Mouse (Mus musculus) megakaryocyte progenitor cell, adult 5-6 weeks (primary cell): Measurements from ENCODE around the gene Maml3. TPM values are rescaled to one million over a fixed set of nuclear protein-coding genes. Genes with fewer than 3 reads are reported as not detected.

ENCODE experiments used
- ATAC-seq: replicated peaks from 2 replicates; pipeline ENCODE4 v1.8.0; 2016; ENCODE audit warnings: mild to moderate bottlenecking, moderate TSS enrichment, inconsistent platforms; ENCODE audit not compliant: poor library complexity
- total RNA-seq, 2 experiments: library from RNA; stranded (forward) in 1 of 2; stranded (reverse) in 1 of 2; fragments of 157-497, 149-512 nt in 1 of 2; fragments of 200-1000 nt in 1 of 2; gene quantifications; 2 replicates each; pipeline versions ENCODE4 v1.2.3 to v1.2.4; 2015 to 2017

Gene Maml3
- total RNA-seq, 2 experiments from 2014 or later = 5.9 to 9.5 TPM

DNA sequence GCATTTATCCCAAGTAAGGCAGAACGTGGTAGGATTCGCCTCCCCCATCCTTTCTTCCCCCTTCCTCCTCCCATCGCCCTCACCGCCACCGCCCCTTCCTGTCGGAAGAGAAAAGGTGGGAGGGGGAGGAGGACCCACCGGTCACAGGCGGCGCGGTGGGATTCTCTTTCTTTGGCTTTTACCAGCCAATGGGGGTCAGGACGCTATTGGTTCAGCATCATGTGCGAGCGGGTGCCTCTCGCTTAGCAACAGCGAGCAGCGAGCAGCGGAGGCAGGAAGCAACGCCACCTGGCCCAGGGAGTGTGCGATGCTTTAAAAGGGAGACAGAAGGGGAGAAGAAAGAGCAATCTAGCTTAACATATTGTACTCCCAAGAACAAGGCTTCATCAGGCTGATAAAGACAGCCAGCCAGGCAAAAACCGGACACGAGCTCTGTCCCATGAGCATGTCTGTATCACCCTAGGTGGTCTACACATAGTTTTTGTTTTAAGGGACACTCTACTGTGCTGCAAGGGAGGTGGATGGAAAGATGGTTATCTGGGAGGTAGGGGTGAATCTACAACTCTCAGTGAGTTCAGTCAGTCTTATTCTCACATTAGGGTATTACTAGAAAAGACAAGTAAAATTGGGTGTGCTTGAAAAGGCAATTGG is 97.1 kb downstream of the Maml3 start:
- peak; percentile 73 for ATAC-seq

DNA sequence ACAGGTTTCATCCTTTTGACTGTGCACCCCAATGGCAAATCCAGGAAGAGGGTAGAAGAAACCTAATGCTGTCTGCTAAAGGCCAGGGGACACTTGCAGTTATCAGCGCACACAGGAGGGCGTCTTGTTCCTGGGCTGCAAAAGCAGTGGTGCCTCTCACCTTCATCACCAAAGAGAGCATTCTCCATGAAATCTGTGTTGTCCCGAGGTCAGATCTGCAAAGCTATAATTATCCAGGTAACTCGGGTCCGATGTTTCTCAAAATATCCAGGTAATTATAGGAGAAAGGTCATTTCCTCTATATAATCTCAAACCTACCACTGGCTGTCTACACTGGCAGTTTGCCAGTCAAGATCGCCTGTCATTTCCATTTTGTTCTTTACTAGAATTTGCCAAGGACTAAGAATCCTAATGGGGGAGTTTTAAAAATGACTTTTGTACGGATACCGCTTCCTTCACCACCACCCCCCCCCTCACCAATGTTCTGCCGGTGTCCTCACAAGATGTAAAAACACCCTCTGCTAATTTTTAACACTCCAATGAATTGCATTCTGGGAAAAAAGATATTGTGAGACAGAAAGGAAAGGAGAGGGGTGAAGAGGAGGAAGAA is 98.0 kb downstream of the Maml3 start:
- ATAC-seq = no peak

GRCm38 (mm10) chr3:52003663-52004062 is 101.2 kb downstream of the Maml3 start:
- no peak for ATAC-seq

DNA sequence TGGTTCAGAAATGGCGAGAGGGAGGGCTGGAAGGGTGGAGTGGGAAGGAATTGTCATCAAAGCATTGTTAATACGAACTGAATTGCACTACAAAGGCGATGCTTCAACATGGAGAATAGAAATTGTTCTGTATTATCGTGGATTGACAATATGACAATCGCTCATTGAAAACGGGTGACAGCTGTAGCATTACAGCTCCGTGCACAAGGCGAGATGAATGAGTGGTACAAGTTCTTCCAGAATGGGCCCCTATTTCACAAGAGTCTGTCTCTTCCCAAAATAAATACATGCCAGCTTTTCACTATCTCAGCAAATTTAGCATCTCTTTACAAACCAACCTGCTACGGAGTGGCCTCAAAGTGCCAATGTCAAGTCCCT is 103.4 kb downstream of the Maml3 start:
- ATAC-seq = no peak

DNA sequence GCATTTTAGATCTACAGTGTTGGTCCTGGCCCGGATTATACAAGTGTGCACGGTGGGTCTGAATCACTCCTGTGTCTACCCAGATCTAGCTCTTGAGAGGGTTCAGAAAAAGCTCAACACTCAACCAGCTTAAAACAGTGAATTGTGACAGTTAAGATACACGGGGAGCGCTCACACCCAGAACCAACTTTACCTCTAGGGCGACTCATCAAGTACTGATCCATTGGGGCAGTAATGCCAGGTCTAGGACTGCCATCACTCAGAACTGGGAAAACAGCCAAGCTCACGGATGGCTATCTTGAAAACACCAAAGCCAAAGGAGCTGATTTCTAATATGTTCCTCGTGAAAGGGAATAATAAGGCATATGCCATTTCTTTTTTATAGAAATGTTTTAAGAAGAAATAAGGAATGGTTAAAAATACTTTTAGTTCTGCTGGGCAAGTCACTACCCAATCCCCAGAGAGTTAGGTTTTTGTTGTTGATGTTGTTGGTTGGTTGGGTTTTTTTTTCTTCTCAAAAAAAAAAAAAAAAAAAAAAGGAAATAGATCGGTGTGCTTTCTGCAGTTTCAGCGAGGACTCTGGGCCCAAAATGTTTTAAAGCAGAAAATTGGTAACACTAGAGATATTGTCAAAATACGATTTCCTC is 103.9 kb downstream of the Maml3 start:
- no peak for ATAC-seq

GRCm38 (mm10) chr3:51999671-52000437 is 105.0 kb downstream of the Maml3 start:
- ATAC-seq = peak; percentile 94

GRCm38 (mm10) chr3:51998511-51999399 is 106.1 kb downstream of the Maml3 start:
- peak; percentile 33 for ATAC-seq

GRCm38 (mm10) chr3:51997616-51998015 is 107.3 kb downstream of the Maml3 start:
- ATAC-seq = no peak

- ATAC-seq = no peak
These were observed 118.4 kb downstream of the Maml3 start for GRCm38 (mm10) chr3:51986507-51986906.

GRCm38 (mm10) chr3:51981496-51981895 is 123.4 kb downstream of the Maml3 start:
- peak; percentile 89 for ATAC-seq

DNA sequence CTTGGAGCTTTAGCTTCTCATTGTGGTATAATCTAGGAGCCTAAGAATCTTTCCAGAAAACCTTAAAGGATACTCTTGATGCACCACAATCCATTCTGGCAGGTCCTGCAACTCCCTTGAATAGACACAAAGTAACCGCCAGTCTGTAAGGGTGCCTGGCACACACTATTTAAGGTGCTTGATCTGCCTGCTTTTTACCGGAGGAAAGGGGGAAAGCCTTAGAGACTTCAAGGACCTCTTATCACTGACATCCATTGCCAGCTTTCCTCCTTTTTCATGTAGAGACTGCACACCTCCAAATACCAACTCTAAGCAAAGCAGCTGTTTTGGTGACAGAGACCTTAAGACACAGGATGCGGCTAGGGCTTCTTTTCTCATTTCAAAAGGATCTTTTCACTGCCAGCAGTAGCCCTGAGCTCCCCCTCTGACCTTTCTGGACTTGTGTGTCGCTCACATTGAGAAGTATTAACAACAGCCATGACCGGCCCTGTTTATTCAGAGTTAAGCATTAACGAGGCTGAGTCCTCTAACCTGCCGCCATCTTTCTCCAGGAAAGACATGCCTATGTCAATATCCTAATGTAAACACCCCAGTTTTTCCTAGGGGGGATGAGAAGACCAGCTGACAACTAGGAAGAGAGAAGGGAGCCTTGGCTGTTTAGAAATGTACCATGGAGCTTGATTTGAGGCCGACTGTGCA is 127.1 kb downstream of the Maml3 start:
- no peak for ATAC-seq

GRCm38 (mm10) chr3:51974601-51975000 is 130.3 kb downstream of the Maml3 start:
- ATAC-seq = no peak

DNA sequence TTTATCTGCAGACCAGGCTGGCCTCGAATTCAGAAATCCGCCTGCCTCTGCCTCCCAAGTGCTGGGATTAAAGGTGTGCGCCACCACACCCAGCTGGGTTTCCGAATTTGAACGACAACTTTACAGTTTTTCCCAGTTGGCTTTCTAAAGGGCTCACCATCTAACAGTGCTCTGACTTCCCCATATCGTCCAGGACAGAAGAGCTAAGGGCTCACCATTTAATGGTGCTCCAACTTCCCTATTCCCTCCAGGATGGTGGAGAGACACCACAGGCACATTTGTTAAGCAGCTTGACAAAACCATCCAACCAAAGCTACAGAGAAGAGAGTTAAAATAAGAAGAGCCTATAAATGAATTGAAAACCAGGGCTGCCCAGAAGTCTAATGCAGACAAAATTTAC is 130.7 kb downstream of the Maml3 start:
- peak; percentile 63 for ATAC-seq

- no peak for ATAC-seq
These were observed 132.3 kb downstream of the Maml3 start for GRCm38 (mm10) chr3:51972576-51972975.

- ATAC-seq = no peak
These were observed 134.4 kb downstream of the Maml3 start for GRCm38 (mm10) chr3:51970489-51970888.

GRCm38 (mm10) chr3:51969451-51969850 is 135.4 kb downstream of the Maml3 start:
- ATAC-seq = no peak

DNA sequence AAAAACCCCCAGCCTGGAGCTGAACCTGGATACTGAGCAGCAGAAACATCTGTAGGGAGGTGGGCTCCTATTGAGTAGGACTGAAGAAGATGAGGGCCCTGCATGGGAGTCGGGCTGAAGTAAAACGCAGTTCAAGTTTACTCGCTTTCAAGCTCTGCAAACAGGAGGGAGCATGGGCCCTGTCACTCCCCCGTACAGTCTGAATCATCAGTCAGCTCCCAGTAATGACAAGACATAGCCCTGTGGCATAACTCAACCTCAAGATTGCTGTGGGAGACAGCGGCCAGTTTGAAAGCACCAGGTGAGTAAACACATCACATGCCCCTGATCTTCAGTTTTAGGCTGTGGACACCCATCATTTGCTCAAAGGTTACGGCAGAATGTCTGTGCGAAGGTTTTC is 139.0 kb downstream of the Maml3 start:
- ATAC-seq = no peak

GRCm38 (mm10) chr3:51965436-51965835 is 139.4 kb downstream of the Maml3 start:
- 0 out of 2 replicates have a peak, but pooled peaks have one; percentile 41 for ATAC-seq

DNA sequence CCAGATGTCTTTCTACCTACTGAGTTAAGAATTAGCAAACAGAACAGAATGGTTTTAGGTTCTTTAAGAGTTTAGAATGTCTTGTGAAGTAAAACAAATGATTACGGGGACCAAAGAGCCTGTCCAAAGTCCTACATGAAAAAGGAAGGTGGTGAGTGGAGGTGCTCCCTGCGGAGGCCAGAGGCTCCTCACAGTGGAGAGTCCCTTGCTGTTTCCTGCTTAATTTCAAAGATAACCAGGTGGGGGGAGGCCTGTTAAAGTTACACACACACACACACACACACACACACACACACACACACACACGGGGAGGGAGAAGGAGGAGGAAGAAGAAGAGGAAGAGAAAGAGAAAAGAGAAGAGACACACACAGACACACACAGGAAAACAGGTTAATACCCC is 139.9 kb downstream of the Maml3 start:
- ATAC-seq = peak; percentile 20; the same call in 1 of the 2 replicates
